Comparison of ENCODE assay signal across 8 mouse cellular contexts in the genomic region with DNA sequence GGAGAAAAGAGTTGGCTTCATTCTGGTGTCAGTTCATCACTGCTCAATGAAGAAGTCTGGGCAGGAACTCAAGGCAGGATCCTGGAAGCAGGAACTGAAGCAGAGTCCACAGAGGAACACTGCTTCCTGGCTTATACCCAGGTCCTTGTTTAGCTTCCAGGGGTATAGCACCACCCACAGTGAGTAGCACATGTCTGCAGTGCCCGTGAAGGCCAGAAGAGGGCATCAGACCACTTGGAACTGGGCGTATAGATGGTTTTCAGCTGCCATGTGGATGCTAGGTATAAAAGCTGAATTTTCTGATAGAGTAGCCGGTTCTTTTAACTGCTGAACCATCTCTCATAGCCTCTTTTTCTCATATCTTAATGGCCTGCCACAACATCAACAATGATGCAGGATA.
DNase-seq lines count a peak whose midpoint lies in the region; ATAC-seq and TF ChIP-seq lines count a peak whose summit lies in the region.

No protein-coding gene starts in this region.

- no peak overlapping the region for H3K4me2 ChIP-seq in kidney, embryonic 16.5 days (replicated peaks; ENCODE audit: low read depth, low read length)
- H3K4me2 ChIP-seq in CH12.LX (ENCODE audit: insufficient read depth, low read depth, poor library complexity, severe bottlenecking) = no peak overlapping the region
- H3K4me2 ChIP-seq in liver, embryonic 14.5 days (ENCODE audit: low read depth) = no peak overlapping the region

- in situ Hi-C loops in CH12.LX (cut with MboI; ENCODE audit: low pct_ligation_motif_present, low pct_unique_long_range_greater_than_20kb, low sequenced_read_pairs) = no loop called here

- WGBS in kidney, embryonic 16.5 days = 72% methylated on average over 3 of the region's 3 CpGs
- WGBS in liver, embryonic 14.5 days (ENCODE audit: insufficient replicate concordance) = 43% methylated on average over 3 of the region's 3 CpGs

- H3K36me3 ChIP-seq in kidney, embryonic 16.5 days (ENCODE audit: insufficient read depth, low read length) = peaks cover 38% of the 10 kb centered on the region
- peaks cover 19 to 57% of the 10 kb centered on the region in 2 experiments for H3K36me3 ChIP-seq in CH12.LX (replicated peaks in 1 of 2; ENCODE audit: control insufficient read depth in 1 of 2, insufficient read depth in 1 of 2, low read length in 1 of 2)
- no peaks in the 10 kb centered on the region; the same call in 1 of the 2 replicates for H3K36me3 ChIP-seq in liver, embryonic 14.5 days (replicated peaks; ENCODE audit: control insufficient read depth, insufficient read depth, low read depth)

- no peak overlapping the region for H3K4me3 ChIP-seq in kidney, embryonic 16.5 days (ENCODE audit: low read length)
- H3K4me3 ChIP-seq in CH12.LX (replicated peaks in 1 of 3; ENCODE audit: low read depth in 2 of 3, low read length in 2 of 3, poor library complexity in 1 of 3) = no peak overlapping the region
- no peak overlapping the region for H3K4me3 ChIP-seq in liver, embryonic 14.5 days (ENCODE audit: insufficient read depth in 1 of 2, low read depth in 2 of 2, low read length in 2 of 2)

- peak; percentile 28 for DNase-seq in kidney, adult 11 months
- DNase-seq in CH12.LX (ENCODE audit: extremely low read depth) = peak; percentile 58
- peak; percentile 45 to 58 for DNase-seq in adrenal gland, postnatal 36 days
- DNase-seq in forelimb bud, embryonic 11.5 days (ENCODE audit: low read depth, low spot score) = peak; percentile 47
- DNase-seq in liver, embryonic 14.5 days (ENCODE audit: low read depth in 3 of 3, low spot score in 3 of 3) = peak; percentile 10 to 31 (median 22)
- peak; percentile 26 for DNase-seq in spleen, adult 12 weeks (ENCODE audit: low spot score)
- no peak for DNase-seq in left cerebral cortex, adult 9 months (ENCODE audit: low spot score in 2 of 2)

- H3K27me3 ChIP-seq in kidney, embryonic 16.5 days (ENCODE audit: insufficient read depth, low read length) = no peaks in the 10 kb centered on the region
- no peaks in the 10 kb centered on the region for H3K27me3 ChIP-seq in CH12.LX (replicated peaks)
- H3K27me3 ChIP-seq in liver, embryonic 14.5 days (ENCODE audit: control insufficient read depth, insufficient read depth, low read length) = no peaks in the 10 kb centered on the region

- dilution Hi-C loops in CH12.LX (cut with MboI; ENCODE audit: extremely low pct_ligation_motif_present, extremely low pct_unique_long_range_greater_than_20kb, low sequenced_read_pairs) = no loop called here

- TF ChIP-seq POLR2A in CH12.LX (IDR thresholded peaks at IDR 0.05; ENCODE audit: low read depth, low read length) = no peak

- no peaks in the 10 kb centered on the region for H3K4me1 ChIP-seq in kidney, embryonic 16.5 days (ENCODE audit: insufficient read depth, low read length)
- no peaks in the 10 kb centered on the region for H3K4me1 ChIP-seq in CH12.LX (ENCODE audit: control insufficient read depth in 1 of 2, insufficient read depth in 2 of 2)
- no peaks in the 10 kb centered on the region for H3K4me1 ChIP-seq in liver, embryonic 14.5 days (replicated peaks; ENCODE audit: control insufficient read depth in 2 of 2, insufficient read depth in 2 of 2, low read length in 1 of 2)

- no peak overlapping the region for H3K27ac ChIP-seq in kidney, embryonic 16.5 days (ENCODE audit: low read length)
- no peak overlapping the region for H3K27ac ChIP-seq in CH12.LX (ENCODE audit: insufficient read depth, low read depth)
- no peak overlapping the region for H3K27ac ChIP-seq in liver, embryonic 14.5 days

- no peak overlapping the region for H3K9ac ChIP-seq in kidney, embryonic 16.5 days (replicated peaks; ENCODE audit: low read length)
- H3K9ac ChIP-seq in CH12.LX (ENCODE audit: insufficient read depth, low read depth) = no peak overlapping the region
- H3K9ac ChIP-seq in liver, embryonic 14.5 days (replicated peaks) = no peak overlapping the region

- no peaks in the 10 kb centered on the region for H3K79me2 ChIP-seq in CH12.LX (replicated peaks; ENCODE audit: control insufficient read depth, extremely low read depth, insufficient read depth, poor library complexity, severe bottlenecking)

- TF ChIP-seq RAD21 in CH12.LX (IDR thresholded peaks at IDR 0.05; ENCODE audit: low read depth, low read length) = peak; percentile 56

- no peak for TF ChIP-seq EP300 in CH12.LX (IDR thresholded peaks at IDR 0.05; ENCODE audit: low read length)
- no peak for TF ChIP-seq EP300 in liver, embryonic 14.5 days (IDR thresholded peaks at IDR 0.05; ENCODE audit: low read depth)

- no peaks in the 10 kb centered on the region for H3K9me3 ChIP-seq in kidney, embryonic 16.5 days (ENCODE audit: low read length)
- no peaks in the 10 kb centered on the region for H3K9me3 ChIP-seq in CH12.LX (replicated peaks; ENCODE audit: low read length)
- no peaks in the 10 kb centered on the region for H3K9me3 ChIP-seq in liver, embryonic 14.5 days (ENCODE audit: control insufficient read depth, low read length)

- ATAC-seq in kidney, embryonic 16.5 days (ENCODE audit: low FRiP score, low TSS enrichment) = no peak
- ATAC-seq in liver, embryonic 14.5 days (ENCODE audit: insufficient read depth) = no peak; the same call in 1 of the 2 replicates

- TF ChIP-seq CTCF in CH12.LX (conservative IDR thresholded peaks at IDR 0.05 in 1 of 2, IDR thresholded peaks at IDR 0.05 in 1 of 2; ENCODE audit: low read depth in 2 of 2, low read length in 2 of 2) = peak; percentile 74 to 75
- peak; percentile 84 for TF ChIP-seq CTCF in liver, embryonic 14.5 days (IDR thresholded peaks at IDR 0.05; ENCODE audit: low read depth)

TF ChIP-seq in CH12.LX, 34 proteins besides CTCF, POLR2A, EP300 and RAD21:
- no peak for TF ChIP-seq ZKSCAN1 (IDR thresholded peaks at IDR 0.05; ENCODE audit: borderline replicate concordance, low read depth, low read length)
- no peak for TF ChIP-seq USF1 (IDR thresholded peaks at IDR 0.05; ENCODE audit: low read depth, low read length)
- TF ChIP-seq NELFE (IDR thresholded peaks at IDR 0.05; ENCODE audit: low read depth, low read length) = no peak
- TF ChIP-seq RCOR1 (conservative IDR thresholded peaks at IDR 0.05; ENCODE audit: low read depth, low read length) = no peak
- no peak for TF ChIP-seq BHLHE40 (IDR thresholded peaks at IDR 0.05; ENCODE audit: low read depth, low read length)
- TF ChIP-seq PAX5 (IDR thresholded peaks at IDR 0.05; ENCODE audit: low read length) = no peak
- no peak for TF ChIP-seq HCFC1 (IDR thresholded peaks at IDR 0.05; ENCODE audit: low read depth, low read length)
- no peak for TF ChIP-seq KAT2A (IDR thresholded peaks at IDR 0.05; ENCODE audit: insufficient replicate concordance, low read length)
- TF ChIP-seq POLR2AphosphoS2 (IDR thresholded peaks at IDR 0.05; ENCODE audit: low read depth, low read length) = no peak
- TF ChIP-seq USF2 (conservative IDR thresholded peaks at IDR 0.05; ENCODE audit: low read depth, low read length) = no peak
- TF ChIP-seq ETS1 (conservative IDR thresholded peaks at IDR 0.05; ENCODE audit: low read depth, low read length) = no peak
- no peak for TF ChIP-seq E2F4 (IDR thresholded peaks at IDR 0.05; ENCODE audit: insufficient replicate concordance, low read depth, low read length)
- TF ChIP-seq TBP (conservative IDR thresholded peaks at IDR 0.05; ENCODE audit: low read depth, low read length) = no peak
- TF ChIP-seq ELF1 (IDR thresholded peaks at IDR 0.05; ENCODE audit: low read depth, low read length) = no peak
- peak; percentile 55; the same call in 1 of the 2 replicates for TF ChIP-seq MAX (IDR thresholded peaks at IDR 0.05; ENCODE audit: low read length)
- peak; percentile 85 for TF ChIP-seq MYC (IDR thresholded peaks at IDR 0.05; ENCODE audit: low read depth, low read length)
- TF ChIP-seq SMC3 (IDR thresholded peaks at IDR 0.05; ENCODE audit: low read depth, low read length) = peak; percentile 55
- TF ChIP-seq ZNF384 (IDR thresholded peaks at IDR 0.05; ENCODE audit: low read depth, low read length) = no peak
- TF ChIP-seq MXI1 (IDR thresholded peaks at IDR 0.05; ENCODE audit: low read depth, low read length) = no peak
- TF ChIP-seq MEF2A (IDR thresholded peaks at IDR 0.05; ENCODE audit: borderline replicate concordance, low read depth, low read length) = no peak
- no peak for TF ChIP-seq ZC3H11A (IDR thresholded peaks at IDR 0.05; ENCODE audit: low read depth, low read length)
- TF ChIP-seq SIN3A (IDR thresholded peaks at IDR 0.05; ENCODE audit: low read length) = no peak
- no peak for TF ChIP-seq GABPA (IDR thresholded peaks at IDR 0.05; ENCODE audit: insufficient replicate concordance, low read depth, low read length)

Comparison
In these comparisons a context has a peak if more than half of its experiments do, and no peak if none do; other contexts are left out.
1. DNase-seq: peak in kidney, adult 11 months (single experiment), CH12.LX (single experiment), adrenal gland, postnatal 36 days (2 of 2), forelimb bud, embryonic 11.5 days (single experiment), liver, embryonic 14.5 days (3 of 3) and spleen, adult 12 weeks (single experiment); none in left cerebral cortex, adult 9 months (0 of 2).